Mouse (Mus musculus) spleen, postnatal 14 days (tissue): ENCODE measurements at regions not wholly inside any gene's neighbourhood (a gene's known extent, or its start where the extent isn't known, plus 50 kb on each side); places are given as distances from the start of the nearest gene placed in this dataset.

Source experiments
- DNase-seq, 2 experiments: peaks; one replicate each; pipeline ENCODE4 v3.0.0; 2021 to 2022; ENCODE audit warnings: low spot score in 2 of 2

DNA sequence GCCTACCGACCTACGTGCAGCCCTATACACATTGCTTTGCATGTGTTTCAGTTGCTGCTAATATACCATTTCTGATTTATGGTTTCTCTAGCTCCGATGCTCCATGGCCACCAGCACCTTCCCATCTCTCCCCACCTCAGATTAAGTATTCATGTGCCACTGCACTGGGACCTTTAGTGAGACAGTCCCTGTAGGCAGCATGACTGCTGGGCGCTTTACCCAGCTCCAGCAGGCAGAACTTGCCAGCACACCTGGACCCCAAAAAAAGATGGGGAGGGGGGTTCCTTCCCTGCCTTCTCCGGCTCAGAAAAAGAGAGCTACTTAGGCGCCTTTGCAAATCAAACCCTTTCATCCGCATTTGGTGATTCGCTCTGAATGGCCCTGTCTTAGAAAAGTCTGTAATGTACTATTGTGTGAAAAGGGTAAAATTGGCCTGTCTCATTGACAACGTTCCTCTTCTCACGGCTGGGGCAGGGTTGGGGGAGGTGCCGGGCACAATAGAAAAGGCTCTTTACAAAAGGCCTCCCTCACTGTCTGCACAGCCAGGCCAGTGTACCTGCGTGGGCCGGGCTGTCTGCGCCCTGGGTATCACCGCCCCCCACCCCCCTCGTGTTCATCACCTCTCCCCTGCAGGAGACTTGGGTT is 89.6 kb upstream of the Id4 start:
- DNase-seq = no peak

DNA sequence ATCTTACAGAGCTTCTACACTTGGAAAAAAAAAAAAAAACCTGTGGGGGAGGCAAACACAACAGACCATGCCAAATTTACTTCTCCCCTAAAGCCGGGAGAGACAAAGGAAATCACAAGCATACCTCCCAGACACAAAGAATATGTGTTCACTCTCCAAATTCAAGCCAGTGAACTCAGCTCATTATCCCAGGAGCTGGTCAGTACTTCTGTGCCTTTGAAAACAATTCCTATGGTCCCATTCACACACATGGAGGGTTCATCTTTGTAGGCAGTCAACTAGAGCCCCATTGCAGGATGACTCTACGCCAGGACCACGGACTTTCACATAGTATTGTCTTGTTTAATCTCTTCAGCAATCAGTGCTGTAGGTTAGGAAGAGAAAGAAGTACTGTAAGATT is 89.0 kb upstream of the Id4 start:
- DNase-seq = no peak

DNA sequence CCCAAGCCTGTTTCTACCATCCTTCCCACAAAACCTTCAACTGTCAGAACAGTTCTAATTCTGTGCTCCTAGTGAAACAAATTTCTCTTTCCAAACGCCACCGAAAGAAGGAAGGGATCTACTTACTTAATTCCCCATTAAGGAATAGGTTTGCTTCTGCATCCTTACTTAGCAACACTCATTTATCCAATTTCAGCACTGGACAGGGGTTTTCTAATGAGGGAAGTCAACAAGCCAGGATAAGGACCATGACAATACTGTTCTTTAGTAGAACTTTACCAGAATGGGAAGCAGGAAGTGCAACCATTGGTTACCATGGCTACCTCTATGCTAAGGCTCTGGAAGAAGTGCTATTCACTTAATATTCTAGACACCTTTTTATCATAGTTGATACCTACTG is 68.6 kb upstream of the Id4 start:
- no peak for DNase-seq

DNA sequence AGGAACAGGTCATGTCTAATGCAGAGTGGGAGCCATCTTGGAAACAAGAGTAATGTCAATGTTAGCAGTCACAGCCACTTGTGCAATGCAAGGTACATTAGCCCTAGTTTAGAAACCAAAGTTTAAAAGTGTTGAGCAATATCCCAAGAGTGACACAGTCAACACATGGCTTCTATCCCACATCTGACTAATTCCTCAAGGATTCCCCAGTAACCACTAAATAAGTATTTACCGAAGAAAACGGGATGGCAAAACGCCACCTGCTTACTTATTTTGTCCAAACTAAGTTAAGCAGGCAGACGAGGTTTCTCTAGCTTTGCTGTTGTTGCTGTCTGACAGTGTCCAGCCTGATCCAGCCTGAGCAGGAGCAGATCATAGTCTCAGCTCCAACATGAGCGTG is 67.1 kb upstream of the Id4 start:
- no peak for DNase-seq

DNA sequence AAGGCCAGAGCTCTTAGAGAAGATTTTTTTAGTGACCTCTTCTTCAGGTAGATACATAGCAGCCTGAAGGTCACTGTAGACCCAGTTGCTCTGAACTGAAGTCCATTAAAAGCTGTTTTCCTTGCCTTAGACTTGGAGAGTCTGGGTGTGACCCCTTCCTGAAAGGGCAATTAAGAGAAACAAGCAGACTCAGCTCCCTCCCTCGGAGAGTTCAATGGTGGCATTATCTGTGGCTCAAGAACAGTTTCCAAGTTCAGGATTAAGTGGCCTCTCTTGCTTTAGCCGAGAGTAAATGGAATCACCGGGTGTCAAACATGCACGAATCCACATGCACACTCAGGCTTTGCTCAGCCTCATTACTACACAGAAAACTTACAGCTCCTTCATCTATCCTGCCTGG is 53.2 kb upstream of the Id4 start:
- no peak for DNase-seq
